Mouse (Mus musculus): ENCODE data around the gene Prr27.

GRCm38 (mm10) chr5:87871423-87871822 lies 45.9 kb downstream of the Prr27 start:
- TF ChIP-seq CTCF (IDR thresholded peaks at IDR 0.05; ENCODE audit: control insufficient read depth, insufficient read depth, low read length) (no peak), POLR2A (IDR thresholded peaks at IDR 0.05; ENCODE audit: borderline replicate concordance, control insufficient read depth, low read depth, low read length) (no peak)

Measured in bone marrow, adult 2 months (tissue).